Mouse (Mus musculus): ENCODE results near the gene Rbl1. TPM values are rescaled to one million over a fixed set of nuclear protein-coding genes. Genes with fewer than 3 reads are reported as not detected.

The Rbl1 gene
- polyA plus RNA-seq, 1 experiment from 2014 or later, result 17.3 TPM

GRCm38 (mm10) chr2:157099532-157100318 lies 104.6 kb downstream of the Rbl1 start:
- Histone ChIP-seq H3K36me3 (peaks cover 30% of the 10 kb centered on the region), H3K27me3 (replicated peaks) (no peaks in the 10 kb centered on the region), H3K9ac (no peak overlapping the region), H3K4me1 (no peaks in the 10 kb centered on the region), H3K9me3 (no peaks in the 10 kb centered on the region), H3K4me3 (no peak overlapping the region), H3K4me2 (replicated peaks) (no peak overlapping the region), H3K27ac (no peak overlapping the region)
- 81% methylated on average over 12 of the region's 12 CpGs for WGBS
- no peak for ATAC-seq (ENCODE audit: low FRiP score, low read depth)

Other genes with a start within 250 kb of the Rbl1 start
- 61.8 and 63.4 TPM in 2 replicates for gene Ndrg3, start 212.5 kb downstream of the Rbl1 start, polyA plus RNA-seq (2016; fragmentation: Nextera tagmentation; extraction: Ambion mirVana)
- 29.1 and 30.3 TPM in 2 replicates for gene Dsn1, start 197.4 kb downstream of the Rbl1 start, polyA plus RNA-seq (2016; fragmentation: Nextera tagmentation; extraction: Ambion mirVana)
- 6.1 TPM in 2 replicates for gene Soga1, start 125.3 kb downstream of the Rbl1 start, polyA plus RNA-seq (2016; fragmentation: Nextera tagmentation; extraction: Ambion mirVana)
- not detected in 2 replicates for gene Tldc2, start 117.5 kb downstream of the Rbl1 start, polyA plus RNA-seq (2016; fragmentation: Nextera tagmentation; extraction: Ambion mirVana)
- gene Samhd1, start 69.3 kb downstream of the Rbl1 start, polyA plus RNA-seq (2016; fragmentation: Nextera tagmentation; extraction: Ambion mirVana), result 15.9 and 17.5 TPM in 2 replicates
- 224 and 234 TPM in 2 replicates for gene Rpn2, start 74.5 kb upstream of the Rbl1 start, polyA plus RNA-seq (2016; fragmentation: Nextera tagmentation; extraction: Ambion mirVana)
- 0.82 and 0.91 TPM in 2 replicates for gene Mroh8, start 75.0 kb upstream of the Rbl1 start, polyA plus RNA-seq (2016; fragmentation: Nextera tagmentation; extraction: Ambion mirVana)
- gene Ghrh, start 143.0 kb upstream of the Rbl1 start, polyA plus RNA-seq (2016; fragmentation: Nextera tagmentation; extraction: Ambion mirVana), result 0.60 TPM in 1 of 2 replicates, not detected in the other
- 76.8 and 79.0 TPM in 2 replicates for gene Manbal, start 163.1 kb upstream of the Rbl1 start, polyA plus RNA-seq (2016; fragmentation: Nextera tagmentation; extraction: Ambion mirVana)
- gene Src, start 213.9 kb upstream of the Rbl1 start, polyA plus RNA-seq (2016; fragmentation: Nextera tagmentation; extraction: Ambion mirVana), result 34.2 and 38.1 TPM in 2 replicates

All from neural tube, embryonic 12.5 days (tissue).